Mouse (Mus musculus) G1E (cell line): ENCODE measurements at regions not wholly inside any gene's neighbourhood (a gene's known extent, or its start where the extent isn't known, plus 50 kb on each side); places are given as distances from the start of the nearest gene placed in this dataset.

Experiments
- ATAC-seq: 2 replicates; pipeline ENCODE4 v1.8.0; 2016; ENCODE audit warnings: mild to moderate bottlenecking; ENCODE audit not compliant: insufficient number of reproducible peaks, poor library complexity, low FRiP score, severe bottlenecking; ENCODE audit errors: extremely low read depth
- DNase-seq: peaks from one replicate; pipeline ENCODE4 v3.0.0; 2012; ENCODE audit warnings: low spot score
- H3K27me3 ChIP-seq: 2 replicates; pipeline ENCODE4 v1.6.1; 2012; ENCODE audit warnings: mild to moderate bottlenecking, low read length, inconsistent platforms; ENCODE audit not compliant: insufficient read depth
- H3K36me3 ChIP-seq: replicated peaks from 2 replicates; pipeline ENCODE3; 2012; ENCODE audit warnings: mild to moderate bottlenecking, inconsistent platforms
- H3K4me1 ChIP-seq: 2 replicates; pipeline ENCODE4 v1.6.1; 2012; ENCODE audit warnings: low read depth, low read length, inconsistent platforms, mixed read lengths; ENCODE audit not compliant: insufficient read depth
- H3K4me3 ChIP-seq: 2 replicates; pipeline ENCODE4 v1.5.1; 2012; ENCODE audit warnings: low read depth, mild to moderate bottlenecking, inconsistent platforms, low read length, moderate library complexity, mixed read lengths
- H3K9me3 ChIP-seq: replicated peaks from 2 replicates; pipeline ENCODE4 v1.6.1; 2012; ENCODE audit warnings: inconsistent platforms
- CTCF ChIP-seq: IDR thresholded peaks from 2 replicates; pipeline ENCODE4 v1.5.1; 2012; ENCODE audit warnings: low read depth, low read length, inconsistent platforms, mixed read lengths
- GATA1 ChIP-seq: IDR thresholded peaks from 2 replicates; pipeline ENCODE4 v1.6.1; 2012; ENCODE audit warnings: borderline replicate concordance, low read length, inconsistent platforms, mixed read lengths
- GATA2 ChIP-seq: IDR thresholded peaks from 2 replicates; pipeline ENCODE4 v1.6.1; 2012; ENCODE audit warnings: low read depth, low read length, inconsistent platforms, borderline replicate concordance
- POLR2AphosphoS5 ChIP-seq: IDR thresholded peaks from 2 replicates; pipeline ENCODE4 v1.6.1; 2012; ENCODE audit warnings: low read depth, low read length, inconsistent platforms; ENCODE audit not compliant: insufficient replicate concordance
- TAL1 ChIP-seq: conservative IDR thresholded peaks from 2 replicates; pipeline ENCODE4 v1.6.1; 2012; ENCODE audit warnings: low read depth, low read length, inconsistent platforms, mixed read lengths

DNA sequence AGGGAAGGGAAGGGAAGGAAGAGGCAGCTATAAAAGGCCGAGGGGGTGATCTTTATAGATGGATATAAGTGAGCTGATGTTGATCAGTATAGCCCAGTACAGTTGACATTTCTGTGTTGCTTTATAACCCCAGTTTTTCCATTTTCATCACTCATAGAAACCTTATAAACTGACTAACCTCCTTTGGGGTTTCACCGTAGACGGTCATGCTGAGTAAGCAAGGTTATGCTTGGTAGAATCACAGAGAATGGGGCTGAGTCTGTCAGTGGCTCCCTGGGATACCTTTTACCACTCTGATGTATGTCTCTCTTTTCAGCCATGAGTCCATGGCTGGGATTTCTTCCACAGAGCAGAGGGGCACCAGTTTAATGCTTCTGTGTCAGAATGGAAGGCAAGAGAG, 345.9 kb upstream of the Lrrc3b start:
- no peaks in the 10 kb centered on the region for H3K36me3 ChIP-seq
- H3K4me3 ChIP-seq: no peak overlapping the region
- H3K9me3 ChIP-seq: no peaks in the 10 kb centered on the region
- TF ChIP-seq CTCF (no peak), TAL1 (no peak), POLR2AphosphoS5 (no peak), GATA1 (no peak), GATA2 (no peak)
- no peaks in the 10 kb centered on the region for H3K27me3 ChIP-seq
- no peaks in the 10 kb centered on the region for H3K4me1 ChIP-seq
- ATAC-seq (no peak), DNase-seq (no peak)

DNA sequence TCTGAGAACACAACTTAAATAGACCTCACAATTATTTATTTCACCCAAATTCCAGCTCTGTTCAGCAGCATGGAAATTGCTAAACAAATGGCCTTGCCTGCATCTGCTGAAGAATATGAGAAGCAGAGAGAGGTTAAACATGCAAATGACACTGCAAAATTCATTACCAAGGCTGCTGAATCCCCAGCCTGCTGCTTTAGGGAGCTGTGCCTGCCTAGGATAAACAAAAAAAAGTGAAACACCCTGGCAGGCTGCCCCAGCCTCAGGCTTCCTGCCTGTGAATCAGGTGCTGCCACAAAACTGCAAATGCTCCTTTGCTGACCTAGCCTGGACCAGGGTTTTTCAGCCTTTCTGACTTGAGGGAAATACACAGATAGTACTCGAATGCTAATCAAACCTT, 346.4 kb upstream of the Lrrc3b start:
- Histone ChIP-seq H3K36me3 (no peaks in the 10 kb centered on the region), H3K4me3 (no peak overlapping the region), H3K27me3 (no peaks in the 10 kb centered on the region), H3K4me1 (no peaks in the 10 kb centered on the region), H3K9me3 (no peaks in the 10 kb centered on the region)
- TF ChIP-seq TAL1: no peak
- TF ChIP-seq GATA1: no peak
- no peak for TF ChIP-seq GATA2
- TF ChIP-seq CTCF: no peak
- no peak for TF ChIP-seq POLR2AphosphoS5
- DNase-seq (no peak), ATAC-seq (no peak)

DNA sequence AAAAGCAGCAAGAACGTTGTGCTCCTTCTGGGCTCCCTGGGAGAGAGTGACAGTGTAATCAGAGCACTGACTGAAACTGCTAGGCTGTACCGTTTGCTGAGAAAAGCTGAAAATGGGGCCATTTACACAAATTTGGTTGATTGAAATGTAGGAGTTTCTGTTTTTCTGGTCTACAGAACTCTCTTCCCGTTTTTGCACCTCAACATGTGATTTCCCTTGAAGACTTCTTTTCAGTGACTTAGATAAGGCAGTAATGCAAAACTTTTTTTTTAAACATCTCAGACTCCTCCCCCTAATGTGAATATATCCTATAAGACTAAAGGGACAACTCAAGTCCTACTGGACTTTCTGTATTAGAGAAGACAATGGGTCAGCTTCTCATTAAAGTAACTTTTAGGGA, 356.9 kb upstream of the Lrrc3b start:
- TF ChIP-seq GATA2 (no peak), CTCF (no peak), POLR2AphosphoS5 (no peak), TAL1 (no peak), GATA1 (no peak)
- H3K27me3 ChIP-seq: no peaks in the 10 kb centered on the region
- H3K4me1 ChIP-seq: no peaks in the 10 kb centered on the region
- H3K36me3 ChIP-seq: no peaks in the 10 kb centered on the region
- H3K9me3 ChIP-seq: no peaks in the 10 kb centered on the region
- H3K4me3 ChIP-seq: no peak overlapping the region
- ATAC-seq: no peak
- DNase-seq: no peak

DNA sequence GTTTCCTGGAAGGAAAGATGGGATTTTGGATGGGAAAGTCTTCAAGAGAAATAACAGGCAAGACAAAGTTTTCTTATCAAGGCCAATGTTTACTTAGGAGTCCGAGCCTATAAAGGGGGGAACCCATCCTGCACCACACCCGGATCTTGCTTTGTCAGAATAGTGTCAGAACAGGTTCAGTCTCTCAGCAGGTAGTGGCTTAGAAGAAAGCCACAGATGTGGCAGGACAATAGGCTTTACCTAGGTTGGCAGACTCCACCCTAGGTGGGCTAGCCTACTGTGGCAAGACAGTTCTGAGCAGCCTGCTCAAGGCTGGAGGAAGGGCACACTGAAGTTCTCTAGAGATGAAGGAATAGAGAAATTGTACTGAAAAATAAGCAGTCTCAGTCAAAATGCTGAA, 358.2 kb upstream of the Lrrc3b start:
- Histone ChIP-seq H3K27me3 (no peaks in the 10 kb centered on the region; the same call in 1 of the 2 replicates), H3K9me3 (no peaks in the 10 kb centered on the region), H3K4me3 (no peak overlapping the region), H3K36me3 (no peaks in the 10 kb centered on the region), H3K4me1 (no peaks in the 10 kb centered on the region)
- ATAC-seq (no peak), DNase-seq (no peak)
- TF ChIP-seq TAL1 (no peak), CTCF (no peak), GATA2 (no peak), GATA1 (no peak)

DNA sequence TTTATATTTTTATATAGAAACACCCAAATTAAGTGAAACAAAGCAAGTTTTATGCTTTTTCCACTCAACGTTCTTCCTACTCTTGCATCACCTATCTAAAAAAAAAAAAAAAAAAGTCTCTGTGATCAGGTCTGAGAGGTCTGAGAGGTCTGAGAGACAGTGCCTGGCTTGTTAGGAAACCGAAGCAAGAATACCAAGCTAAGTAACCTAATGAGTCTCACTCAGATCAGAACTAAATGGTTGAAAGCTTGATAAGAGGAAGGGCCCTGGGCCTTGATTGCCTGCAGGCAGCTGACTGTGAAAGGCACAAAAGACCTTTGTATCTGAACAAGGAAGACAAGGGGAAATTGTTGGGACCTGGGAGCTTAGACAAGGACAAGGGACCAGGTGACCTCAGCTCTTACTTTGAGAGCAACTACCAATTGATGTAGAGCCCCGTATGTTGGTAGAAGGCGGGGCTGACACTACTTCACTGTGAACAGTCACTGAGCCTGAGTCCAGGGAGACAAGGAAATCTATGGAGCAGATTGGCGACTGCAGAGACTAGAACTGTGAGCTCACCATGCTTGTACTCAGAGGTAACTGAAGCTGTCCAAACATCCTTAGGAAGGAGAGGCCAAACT, 362.8 kb upstream of the Lrrc3b start:
- DNase-seq (no peak), ATAC-seq (no peak)
- Histone ChIP-seq H3K4me1 (no peaks in the 10 kb centered on the region), H3K4me3 (no peak overlapping the region), H3K27me3 (no peaks in the 10 kb centered on the region; the same call in 1 of the 2 replicates), H3K9me3 (no peaks in the 10 kb centered on the region), H3K36me3 (no peaks in the 10 kb centered on the region)
- TF ChIP-seq CTCF (no peak), TAL1 (no peak), POLR2AphosphoS5 (no peak), GATA1 (no peak), GATA2 (no peak)

DNA sequence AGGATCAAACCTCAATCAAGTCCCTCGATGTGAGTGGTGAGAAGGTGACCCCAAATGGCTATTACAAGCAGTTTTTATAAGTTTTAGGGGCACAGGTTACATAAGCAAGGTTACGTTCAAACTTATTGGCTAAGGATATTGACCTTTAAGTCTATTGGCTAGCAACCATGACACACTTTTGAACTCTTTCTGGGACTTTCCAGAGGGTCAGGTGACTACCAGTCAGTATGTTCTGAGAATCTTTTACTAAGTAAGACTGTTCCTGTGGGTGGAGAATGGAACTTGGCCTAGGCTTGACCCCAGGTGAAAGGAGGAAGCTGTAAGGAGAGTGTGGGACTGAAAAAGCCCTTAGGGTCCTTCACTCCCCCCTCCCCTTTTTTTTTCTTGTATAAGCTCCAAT, 370.3 kb upstream of the Lrrc3b start:
- no peaks in the 10 kb centered on the region for H3K36me3 ChIP-seq
- H3K4me3 ChIP-seq: no peak overlapping the region
- H3K9me3 ChIP-seq: no peaks in the 10 kb centered on the region
- no peak for ATAC-seq
- H3K27me3 ChIP-seq: no peaks in the 10 kb centered on the region
- no peak for TF ChIP-seq GATA2
- no peak for TF ChIP-seq POLR2AphosphoS5
- TF ChIP-seq GATA1: no peak
- TF ChIP-seq TAL1: no peak
- TF ChIP-seq CTCF: no peak
- DNase-seq: no peak
- H3K4me1 ChIP-seq: no peaks in the 10 kb centered on the region

DNA sequence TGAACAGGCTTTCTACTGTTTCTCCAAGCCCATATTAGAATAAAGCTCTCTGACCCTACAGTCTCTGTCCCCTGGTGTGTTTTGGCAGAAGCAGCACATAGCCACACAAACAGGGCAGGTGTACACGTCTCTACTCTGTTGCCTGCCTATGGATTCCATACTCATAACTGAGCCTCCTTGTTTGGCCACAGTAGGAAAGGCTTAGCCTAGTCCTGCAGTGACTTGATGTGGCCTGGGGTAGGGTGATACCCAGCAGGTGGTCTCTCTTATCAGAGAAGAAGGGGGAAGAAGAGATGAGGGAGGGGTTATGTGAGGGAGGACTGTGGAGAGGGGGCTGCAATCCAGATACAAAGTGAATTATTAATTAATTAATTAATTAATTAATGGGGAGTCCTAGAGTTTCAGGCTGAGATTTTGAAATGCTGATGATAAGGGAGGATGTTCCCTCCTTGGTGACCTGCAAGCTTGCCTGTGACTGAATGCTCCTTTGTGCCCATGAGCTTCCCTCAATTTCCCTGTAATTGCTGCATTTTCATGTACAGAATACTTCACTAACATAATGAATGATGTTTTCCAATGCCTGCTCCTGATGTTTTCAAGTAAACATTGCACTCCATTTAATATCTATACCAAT, 402.7 kb upstream of the Lrrc3b start:
- ATAC-seq: no peak
- H3K36me3 ChIP-seq: no peaks in the 10 kb centered on the region
- no peaks in the 10 kb centered on the region for H3K4me1 ChIP-seq
- TF ChIP-seq TAL1: no peak
- TF ChIP-seq CTCF: no peak
- TF ChIP-seq GATA1: no peak
- no peak for TF ChIP-seq GATA2
- TF ChIP-seq POLR2AphosphoS5: no peak
- DNase-seq: no peak
- no peaks in the 10 kb centered on the region for H3K27me3 ChIP-seq
- no peaks in the 10 kb centered on the region for H3K9me3 ChIP-seq
- no peak overlapping the region for H3K4me3 ChIP-seq
